Mouse (Mus musculus) adrenal gland, adult 18-20 months (tissue): ENCODE data around the gene Slc39a5. TPM values are rescaled to one million over a fixed set of nuclear protein-coding genes. Genes with fewer than 3 reads are reported as not detected.

Source experiments
- microRNA-seq, 2 experiments: library from miRNA; unstranded; fragments of <30 nt; microRNA quantifications; one replicate each; pipeline ENCODE4 v1.2.0; 2021; ENCODE audit warnings: borderline number of aligned reads in 2 of 2
- total RNA-seq, 2 experiments: library from RNA; stranded (reverse); gene quantifications; 1 replicate in 1 of 2; 2 replicates in 1 of 2; pipeline ENCODE4 v1.2.3; 2021

The Slc39a5 gene
- total RNA-seq, 2 experiments from 2014 or later, result 0.16 TPM; not detected in 1

Small RNA genes lying within 50 kb of the gene (microRNA-seq; reads per million reads assigned to microRNA genes)
- gene Gm25361 (0 reads per million in 2 experiments), gene Gm26308 (0 reads per million in 2 experiments), gene Mir6914 (0 to 0.95 reads per million in 2 experiments), gene Mir6915 (0.47 to 2.4 reads per million in 2 experiments)

Other genes starting within 250 kb of the Slc39a5 start
- gene Rbms2, start 220.9 kb downstream of the Slc39a5 start, total RNA-seq, result 100 to 1,000 TPM in 1 of 2 experiments, 10 to 100 TPM in 1; 90.1 to 106 TPM
- gene Gls2, start 206.8 kb downstream of the Slc39a5 start, total RNA-seq, result 1 to 10 TPM; 2.9 TPM
- 10 to 100 TPM; 15.4 to 17.7 TPM for gene Spryd4, start 189.4 kb downstream of the Slc39a5 start, total RNA-seq
- not detected for gene Mip, start 175.4 kb downstream of the Slc39a5 start, total RNA-seq
- gene Timeless, start 169.2 kb downstream of the Slc39a5 start, total RNA-seq, result 1 to 10 TPM; 3.9 to 5.4 TPM
- gene Apon, start 147.1 kb downstream of the Slc39a5 start, total RNA-seq, result not detected
- gene Apof, start 132.6 kb downstream of the Slc39a5 start, total RNA-seq, result 10 to 100 TPM in 1 of 2 experiments, under 1 TPM in 1; 0.64 to 10.7 TPM
- gene Stat2, start 130.7 kb downstream of the Slc39a5 start, total RNA-seq, result 10 to 100 TPM; 25.8 to 33.0 TPM
- gene Il23a, start 102.5 kb downstream of the Slc39a5 start, total RNA-seq, result not detected
- 10 to 100 TPM; 14.5 to 19.1 TPM for gene Pan2, start 97.9 kb downstream of the Slc39a5 start, total RNA-seq
- 100 to 1,000 TPM; 147 to 165 TPM for gene Cnpy2, start 78.8 kb downstream of the Slc39a5 start, total RNA-seq
- 100 to 1,000 TPM; 349 to 654 TPM for gene Cs, start 63.5 kb downstream of the Slc39a5 start, total RNA-seq
- gene Coq10a, start 32.2 kb downstream of the Slc39a5 start, total RNA-seq, result 10 to 100 TPM; 79.8 to 90.2 TPM
- gene Ankrd52, start 24.1 kb downstream of the Slc39a5 start, total RNA-seq, result 10 to 100 TPM; 61.7 to 61.8 TPM
- gene Nabp2, start 10.3 kb upstream of the Slc39a5 start, total RNA-seq, result 10 to 100 TPM; 74.3 to 75.2 TPM
- 10 to 100 TPM; 40.0 to 42.2 TPM for gene Rnf41, start 10.4 kb upstream of the Slc39a5 start, total RNA-seq
- gene Smarcc2, start 58.0 kb upstream of the Slc39a5 start, total RNA-seq, result 100 to 1,000 TPM; 113 to 116 TPM
- gene Myl6, start 92.9 kb upstream of the Slc39a5 start, total RNA-seq, result 100 to 1,000 TPM; 816 to 933 TPM
- 10 to 100 TPM in 1 of 2 experiments, 1 to 10 TPM in 1; 5.3 to 11.6 TPM for gene Myl6b, start 97.5 kb upstream of the Slc39a5 start, total RNA-seq
- 10 to 100 TPM; 23.6 to 39.0 TPM for gene Esyt1, start 124.6 kb upstream of the Slc39a5 start, total RNA-seq
- gene Zc3h10, start 146.5 kb upstream of the Slc39a5 start, total RNA-seq, result 10 to 100 TPM; 14.5 TPM
- gene Rpl41, start 148.1 kb upstream of the Slc39a5 start, total RNA-seq, result 1,000 to 10,000 TPM; 2,692 to 2,714 TPM
- gene Pa2g4, start 164.8 kb upstream of the Slc39a5 start, total RNA-seq, result 10 to 100 TPM; 72.6 to 85.2 TPM
- gene Erbb3, start 188.4 kb upstream of the Slc39a5 start, total RNA-seq, result 1 to 10 TPM; 2.6 to 4.0 TPM
- 100 to 1,000 TPM; 564 to 729 TPM for gene Rps26, start 225.5 kb upstream of the Slc39a5 start, total RNA-seq
- 1 to 10 TPM; 2.3 TPM for gene Ikzf4, start 244.8 kb upstream of the Slc39a5 start, total RNA-seq